Mouse (Mus musculus) adrenal gland, postnatal 10 days (tissue): Measurements from ENCODE around the gene Adck2. TPM values are rescaled to one million over a fixed set of nuclear protein-coding genes. Genes with fewer than 3 reads are reported as not detected.

ENCODE experiments used
- DNase-seq: peaks from one replicate; pipeline ENCODE4 v3.0.0; 2021; ENCODE audit warnings: mixed read lengths
- long read RNA-seq, 2 experiments: library from polyadenylated mRNA; stranded (forward); transcript quantifications; one replicate each; pipeline ENCODE4 v2.0.0; 2021
- total RNA-seq, 2 experiments: library from RNA; stranded (reverse); gene quantifications; 2 replicates each; pipeline ENCODE4 v1.2.3; 2021

Adck2 gene
- total RNA-seq, result 10 to 100 TPM; 22.2 to 35.0 TPM
- long read RNA-seq, experiment 1, transcript Adck2-204 (8 exons, 3,542 nt), result major isoform, 10 of 14 reads
- long read RNA-seq, experiment 1, partial matches to known transcripts, result 0 of 14 reads
- long read RNA-seq, experiment 1, other reads (novel, unspliced or antisense), result 4 of 14 reads
- long read RNA-seq, experiment 2, transcript Adck2-204 (8 exons, 3,542 nt), result major isoform, 15 of 17 reads
- long read RNA-seq, experiment 2, partial matches to known transcripts, result 0 of 17 reads
- long read RNA-seq, experiment 2, other reads (novel, unspliced or antisense), result 2 of 17 reads

- peak; percentile 90 for DNase-seq
Observed at GRCm38 (mm10) chr6:39573791-39574554, at the start of gene Adck2. TSS of gene Adck2 (plus strand) at chr6:39573873.

GRCm38 (mm10) chr6:39526797-39527196, 46.9 kb upstream of the Adck2 start:
- no peak for DNase-seq

- no peak for DNase-seq
Observed at GRCm38 (mm10) chr6:39527337-39527784, 46.3 kb upstream of the Adck2 start.

DNA sequence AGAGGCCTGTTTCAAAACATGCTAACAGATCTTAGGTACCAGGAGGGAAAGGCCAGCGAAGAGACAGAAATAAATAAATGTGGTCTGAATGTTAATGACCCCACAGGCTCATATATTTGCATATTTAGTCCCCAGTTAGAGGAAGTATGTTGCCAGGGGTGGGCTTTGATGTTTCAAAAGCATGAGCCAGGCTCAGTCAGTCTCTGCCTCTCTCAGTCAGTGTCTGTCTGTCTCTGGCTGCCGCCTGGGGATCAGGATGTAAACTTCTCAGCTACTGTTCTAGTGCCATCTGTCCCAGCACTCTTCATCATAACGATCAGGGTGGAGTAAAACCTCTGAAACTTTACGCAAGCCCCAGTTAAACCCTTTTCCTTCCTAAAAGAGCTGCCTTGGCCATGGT, 45.9 kb upstream of the Adck2 start:
- no peak for DNase-seq

GRCm38 (mm10) chr6:39528671-39529535, 44.8 kb upstream of the Adck2 start:
- peak; percentile 60 for DNase-seq

DNA sequence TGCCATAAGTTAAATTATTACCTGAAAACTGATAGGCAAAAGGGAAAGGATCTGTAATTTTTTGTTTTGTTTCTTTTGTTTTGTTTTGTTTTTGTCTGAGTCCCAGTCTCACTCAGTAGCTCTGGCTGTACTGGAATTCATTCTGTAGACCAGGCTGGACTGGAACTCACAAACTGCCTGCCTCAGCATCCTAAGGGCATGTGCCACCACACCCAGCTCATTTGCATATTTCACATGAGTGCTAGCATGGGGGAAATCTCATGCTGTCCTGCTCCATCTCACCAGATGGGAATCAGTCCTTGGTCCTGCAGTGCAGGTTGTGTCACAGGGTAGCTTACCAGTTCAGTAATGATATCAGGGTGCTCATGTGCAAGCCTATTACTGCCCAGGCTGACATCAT, 38.7 kb upstream of the Adck2 start:
- no peak for DNase-seq

GRCm38 (mm10) chr6:39536621-39537020, 37.1 kb upstream of the Adck2 start:
- DNase-seq, result no peak

GRCm38 (mm10) chr6:39537276-39537675, 36.4 kb upstream of the Adck2 start:
- DNase-seq, result no peak

DNA sequence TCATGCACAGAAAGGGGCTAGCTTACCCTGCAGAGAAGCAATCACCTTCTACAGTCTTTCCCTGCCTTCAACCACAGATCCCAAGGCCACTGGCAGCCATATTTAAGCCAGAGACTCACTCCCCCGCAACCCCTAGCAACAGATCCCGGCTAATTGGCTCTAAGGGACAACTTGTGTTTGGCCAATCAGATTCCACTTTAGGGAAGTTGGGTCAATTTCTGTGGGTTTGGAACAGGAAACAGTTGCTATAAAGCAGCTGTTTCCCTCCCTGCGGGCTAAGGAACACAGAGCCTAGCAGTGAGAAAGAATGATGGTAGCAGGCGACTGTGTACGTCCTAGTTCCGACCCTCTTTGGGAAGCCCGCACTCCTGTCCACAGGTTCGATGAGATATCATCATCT, 35.4 kb upstream of the Adck2 start:
- no peak for DNase-seq

- peak; percentile 52 for DNase-seq
Observed at GRCm38 (mm10) chr6:39539679-39540155, 34.0 kb upstream of the Adck2 start.

GRCm38 (mm10) chr6:39540563-39540962, 33.1 kb upstream of the Adck2 start:
- no peak for DNase-seq

- DNase-seq, result peak; percentile 79
Observed at GRCm38 (mm10) chr6:39542631-39543597, 30.8 kb upstream of the Adck2 start.

- no peak for DNase-seq
Observed at GRCm38 (mm10) chr6:39543769-39544420, 29.8 kb upstream of the Adck2 start.

- DNase-seq, result no peak
Observed at GRCm38 (mm10) chr6:39545474-39545873, 28.2 kb upstream of the Adck2 start.

GRCm38 (mm10) chr6:39548030-39548429, 25.6 kb upstream of the Adck2 start:
- DNase-seq, result no peak

- DNase-seq, result peak; percentile 57
Observed at GRCm38 (mm10) chr6:39551981-39552636, 21.6 kb upstream of the Adck2 start.

- DNase-seq, result no peak
Observed at GRCm38 (mm10) chr6:39554888-39555647, 18.6 kb upstream of the Adck2 start.

- DNase-seq, result no peak
Observed at GRCm38 (mm10) chr6:39555648-39555945, 18.1 kb upstream of the Adck2 start.

- peak; percentile 67 for DNase-seq
Observed at GRCm38 (mm10) chr6:39556900-39557659, 16.6 kb upstream of the Adck2 start.
